Mouse (Mus musculus) liver, adult 2 months (tissue): ENCODE data around the gene Slc39a9. TPM values are rescaled to one million over a fixed set of nuclear protein-coding genes. Genes with fewer than 3 reads are reported as not detected.

Source experiments
- DNase-seq: peaks from one replicate; pipeline ENCODE4 v3.0.0-alpha.2; 2011; ENCODE audit warnings: low read depth, low spot score; ENCODE audit errors: extremely low read depth
- H3K27ac ChIP-seq: fragments of 200-500 bp; replicated peaks from 2 replicates; pipeline ENCODE4 v1.5.1; 2012; ENCODE audit warnings: low read depth, mild to moderate bottlenecking, control low read depth, inconsistent platforms, low read length; ENCODE audit not compliant: insufficient read depth
- H3K27me3 ChIP-seq: fragments of 200-500 bp; 2 replicates; pipeline ENCODE4 v1.6.1; 2012; ENCODE audit warnings: mild to moderate bottlenecking, moderate library complexity, low read length, inconsistent platforms; ENCODE audit not compliant: control insufficient read depth, insufficient read depth
- H3K36me3 ChIP-seq: fragments of 200-500 bp; 2 replicates; pipeline ENCODE4 v1.6.1; 2012; ENCODE audit warnings: low read length, inconsistent platforms; ENCODE audit not compliant: control insufficient read depth, insufficient read depth
- H3K4me1 ChIP-seq: fragments of 200-500 bp; 2 replicates; pipeline ENCODE4 v1.6.1; 2011; ENCODE audit warnings: low read length; ENCODE audit not compliant: control insufficient read depth, insufficient read depth
- H3K4me3 ChIP-seq: fragments of 200-500 bp; 2 replicates; pipeline ENCODE4 v1.5.1; 2011; ENCODE audit warnings: low read depth, mild to moderate bottlenecking, control low read depth, low read length, moderate library complexity; ENCODE audit not compliant: insufficient read depth
- H3K79me2 ChIP-seq: fragments of 200-500 bp; 2 replicates; pipeline ENCODE4 v1.6.1; 2012; ENCODE audit warnings: inconsistent platforms, mild to moderate bottlenecking, low read length, moderate library complexity; ENCODE audit not compliant: control insufficient read depth, insufficient read depth
- H3K9ac ChIP-seq: fragments of 200-500 bp; 2 replicates; pipeline ENCODE4 v1.6.1; 2012; ENCODE audit warnings: low read depth, mild to moderate bottlenecking, control low read depth, inconsistent platforms, low read length
- CTCF ChIP-seq: fragments of 200-500 bp; IDR thresholded peaks from 2 replicates; pipeline ENCODE4 v1.5.1; 2011; ENCODE audit warnings: low read depth, low read length, control low read depth
- POLR2A ChIP-seq: fragments of 200-500 bp; IDR thresholded peaks from 2 replicates; pipeline ENCODE4 v1.6.1; 2011; ENCODE audit warnings: low read length, control low read depth; ENCODE audit not compliant: insufficient read depth; ENCODE audit errors: extremely low read depth
- WGBS: fragments of 180-500 bp; shearing (Covaris S2); methylation state at CpG from one replicate; pipeline ENCODE4 v1.1.7; 2018; 5-methylcytosine and 5-hydroxymethylcytosine counted together
- polyA plus RNA-seq: library from polyadenylated mRNA; depleted of rRNA; stranded (reverse); fragments of >200 nt; gene quantifications from 2 replicates; pipeline ENCODE4 v1.2.3, GENCODE M21; 2012
- total RNA-seq: library from RNA; depleted of rRNA; stranded (reverse); fragments of >200 nt; gene quantifications from 2 replicates; pipeline ENCODE4 v1.2.3, GENCODE M21; 2014

Slc39a9 gene
- total and polyA plus RNA-seq, 2 experiments = 20.8 to 51.4 TPM

GRCm38 (mm10) chr12:80658661-80659060 is 15.0 kb downstream of the Slc39a9 start:
- Histone ChIP-seq H3K9ac (no peak overlapping the region), H3K36me3 (peaks cover 11% of the 10 kb centered on the region; the same call in 1 of the 2 replicates)
- WGBS = 69% methylated on average over 6 of the region's 6 CpGs

GRCm38 (mm10) chr12:80662322-80662721 is 18.6 kb downstream of the Slc39a9 start:
- peaks cover under 1% of the 10 kb centered on the region; the same call in 1 of the 2 replicates for H3K4me1 ChIP-seq
- no peak for DNase-seq
- no peaks in the 10 kb centered on the region for H3K27me3 ChIP-seq
- no peak overlapping the region for H3K27ac ChIP-seq
- H3K79me2 ChIP-seq = peaks cover 13% of the 10 kb centered on the region; the same call in 1 of the 2 replicates
- peaks cover 26% of the 10 kb centered on the region for H3K36me3 ChIP-seq
- TF ChIP-seq CTCF = no peak
- TF ChIP-seq POLR2A = no peak
- no peak overlapping the region for H3K9ac ChIP-seq
- H3K4me3 ChIP-seq = no peak overlapping the region
- 89% methylated on average over 10 of the region's 10 CpGs for WGBS

More at GRCm38 (mm10) chr12:80658661-80659060, 15.0 kb downstream of the Slc39a9 start:
- no peak overlapping the region for H3K27ac ChIP-seq
- H3K27me3 ChIP-seq = no peaks in the 10 kb centered on the region
- no peak overlapping the region for H3K4me3 ChIP-seq
- DNase-seq = no peak
- H3K79me2 ChIP-seq = peaks cover 24% of the 10 kb centered on the region; the same call in 1 of the 2 replicates
- TF ChIP-seq POLR2A (no peak), CTCF (no peak)
- peaks cover 13% of the 10 kb centered on the region for H3K4me1 ChIP-seq

DNA sequence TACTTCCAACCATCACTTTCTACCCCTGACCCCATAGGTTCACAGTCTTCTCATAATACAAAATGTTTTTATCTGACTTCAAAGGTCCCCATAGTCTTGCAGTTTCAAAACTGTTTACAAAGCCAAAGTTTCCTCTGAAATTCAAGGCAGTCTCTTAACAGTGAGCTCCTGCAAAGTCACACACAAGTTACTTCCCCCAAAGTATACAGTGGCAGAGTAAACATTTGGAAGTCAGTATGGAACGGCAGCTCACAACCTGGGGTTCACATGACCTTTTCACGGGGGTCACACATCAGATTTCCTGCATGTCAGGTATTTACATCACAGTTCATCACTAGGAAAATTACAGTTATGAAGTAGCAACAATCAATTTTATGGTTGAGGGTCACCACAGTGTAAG is 20.3 kb downstream of the Slc39a9 start:
- Histone ChIP-seq H3K79me2 (peaks cover 9% of the 10 kb centered on the region; the same call in 1 of the 2 replicates), H3K27me3 (no peaks in the 10 kb centered on the region), H3K36me3 (peaks cover 30% of the 10 kb centered on the region), H3K9ac (no peak overlapping the region), H3K4me1 (peaks cover 1% of the 10 kb centered on the region; the same call in 1 of the 2 replicates), H3K27ac (no peak overlapping the region), H3K4me3 (no peak overlapping the region)
- WGBS = 26% methylated on average over 2 of the region's 2 CpGs
- DNase-seq = no peak
- TF ChIP-seq CTCF = no peak
- TF ChIP-seq POLR2A = no peak

DNA sequence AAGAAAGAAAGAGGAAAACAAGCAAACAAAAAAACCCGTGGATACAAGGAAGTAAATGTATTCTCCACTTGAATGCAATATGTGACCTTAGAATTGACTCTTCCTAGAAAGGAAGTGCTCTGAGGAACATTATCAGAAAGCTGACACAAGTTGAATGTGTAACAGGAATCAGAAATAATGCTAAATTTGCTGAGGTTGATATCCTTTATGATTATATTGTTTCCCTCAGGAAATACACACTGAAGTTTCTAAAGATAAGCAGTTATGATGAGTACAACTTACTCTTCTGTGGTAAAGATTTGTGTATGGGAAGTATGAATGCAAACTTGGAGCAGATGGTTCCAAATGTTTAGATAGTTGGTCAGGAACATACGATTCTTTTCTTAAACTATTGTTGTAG is 24.7 kb downstream of the Slc39a9 start:
- H3K4me1 ChIP-seq = peaks cover 1% of the 10 kb centered on the region; the same call in 1 of the 2 replicates
- H3K4me3 ChIP-seq = no peak overlapping the region
- no peaks in the 10 kb centered on the region for H3K79me2 ChIP-seq
- no peak for DNase-seq
- TF ChIP-seq POLR2A (no peak), CTCF (no peak)
- no peaks in the 10 kb centered on the region for H3K27me3 ChIP-seq
- H3K27ac ChIP-seq = no peak overlapping the region
- peaks cover 26% of the 10 kb centered on the region for H3K36me3 ChIP-seq
- H3K9ac ChIP-seq = no peak overlapping the region
- WGBS = 71% methylated on average over 2 of the region's 2 CpGs

GRCm38 (mm10) chr12:80673170-80673569 is 29.5 kb downstream of the Slc39a9 start:
- WGBS = 4% methylated on average over 3 of the region's 3 CpGs
- no peak overlapping the region for H3K4me3 ChIP-seq
- no peak overlapping the region for H3K27ac ChIP-seq
- H3K27me3 ChIP-seq = no peaks in the 10 kb centered on the region
- H3K36me3 ChIP-seq = peaks cover 34% of the 10 kb centered on the region
- TF ChIP-seq CTCF (peak; percentile 76), POLR2A (no peak)
- no peak overlapping the region for H3K9ac ChIP-seq
- DNase-seq = peak; percentile 69
- no peaks in the 10 kb centered on the region for H3K79me2 ChIP-seq
- no peaks in the 10 kb centered on the region for H3K4me1 ChIP-seq

DNA sequence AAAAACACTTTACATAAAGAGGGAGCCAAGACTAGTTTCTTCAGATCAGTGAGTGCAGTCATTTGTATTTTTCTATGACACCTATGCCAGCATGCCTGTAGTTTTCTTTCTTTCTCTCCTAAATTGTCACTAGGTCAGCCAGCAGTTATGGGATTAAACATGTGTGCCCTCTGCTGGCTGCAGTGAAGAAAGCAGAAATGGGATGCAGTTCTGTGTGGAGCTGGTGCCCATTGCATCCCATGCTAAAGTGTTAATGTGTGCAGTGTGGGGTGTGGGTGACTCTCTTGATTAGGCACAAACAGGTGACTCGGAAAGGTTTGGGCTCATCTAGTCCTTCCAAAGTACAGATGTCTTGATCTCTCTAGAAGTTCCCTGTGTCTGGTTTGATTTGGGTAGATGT is 37.7 kb downstream of the Slc39a9 start:
- Histone ChIP-seq H3K4me1 (no peaks in the 10 kb centered on the region), H3K4me3 (no peak overlapping the region), H3K27ac (no peak overlapping the region), H3K27me3 (no peaks in the 10 kb centered on the region), H3K9ac (no peak overlapping the region), H3K36me3 (peaks cover 16% of the 10 kb centered on the region; the same call in 1 of the 2 replicates), H3K79me2 (no peaks in the 10 kb centered on the region)
- peak; percentile 14 for DNase-seq
- 80% methylated on average over 1 of the region's 1 CpGs for WGBS
- TF ChIP-seq POLR2A (no peak), CTCF (peak; percentile 46)
